Mouse (Mus musculus): ENCODE measurements at regions not wholly inside any gene's neighbourhood (a gene's known extent, or its start where the extent isn't known, plus 50 kb on each side); places are given as distances from the start of the nearest gene placed in this dataset.

- TF ChIP-seq CTCF (conservative IDR thresholded peaks at IDR 0.05 in 1 of 2, IDR thresholded peaks at IDR 0.05 in 1 of 2; ENCODE audit: low read depth in 2 of 2, low read length in 2 of 2): no peak
- TF ChIP-seq HCFC1 (IDR thresholded peaks at IDR 0.05; ENCODE audit: low read depth, low read length): no peak
- no peak for TF ChIP-seq POLR2A (IDR thresholded peaks at IDR 0.05; ENCODE audit: low read depth, low read length)
- TF ChIP-seq MAZ (IDR thresholded peaks at IDR 0.05; ENCODE audit: low read depth, low read length): no peak
- no peak for TF ChIP-seq TBP (conservative IDR thresholded peaks at IDR 0.05; ENCODE audit: low read depth, low read length)
- TF ChIP-seq USF1 (IDR thresholded peaks at IDR 0.05; ENCODE audit: low read depth, low read length): no peak
- no peak for TF ChIP-seq GABPA (IDR thresholded peaks at IDR 0.05; ENCODE audit: insufficient replicate concordance, low read depth, low read length)
- TF ChIP-seq SMC3 (IDR thresholded peaks at IDR 0.05; ENCODE audit: low read depth, low read length): no peak
- TF ChIP-seq NRF1 (IDR thresholded peaks at IDR 0.05; ENCODE audit: low read depth, low read length): no peak
These were observed 371.5 kb upstream of the Nr5a2 start for GRCm38 (mm10) chr1:137331746-137332107.
